In the genomic region with DNA sequence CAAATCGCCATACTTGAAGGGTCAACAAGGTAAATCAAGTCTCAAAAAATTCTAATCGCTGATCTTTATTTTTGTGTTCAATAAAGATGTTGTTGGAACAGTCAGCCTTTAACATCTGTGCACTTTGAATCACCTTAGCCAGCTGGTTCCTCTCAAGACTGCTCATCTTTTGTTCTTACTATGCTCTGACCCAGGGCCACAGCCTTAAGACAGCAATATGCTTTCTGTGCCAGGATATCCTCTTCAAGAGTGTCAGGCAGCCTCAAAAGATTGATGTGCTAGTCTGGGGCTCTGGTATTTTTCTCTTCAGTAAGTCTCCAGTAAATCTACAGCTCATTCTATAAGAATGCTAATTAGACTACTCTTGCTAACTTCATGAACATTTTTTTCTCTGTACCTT, we compare ENCODE assay signal across 9 mouse cellular contexts.
"Had no signal": no experiment of that assay in that cellular context is flagged by ENCODE, and none has a peak within 500 bp of the region (broad histone marks: within the 10 kb centered on the region; RNA-seq: fewer than 3 reads in every experiment).

No protein-coding gene starts in this region.

- DNase-seq: kidney, adult 11 months; layer of hippocampus, postnatal 36 days; liver, embryonic 13.5 days; lung, adult 2 months; midbrain, embryonic 14.5 days; retina, postnatal 1 day; right cerebral cortex, postnatal 25 days; spleen, adult 18-20 months; thymus, postnatal 25 days had no signal
